Mouse (Mus musculus) ES-Bruce4 (cell line): Measurements from ENCODE around the gene Dnajb6.

Source experiments
- CTCF ChIP-seq: IDR thresholded peaks from one replicate; pipeline ENCODE4 v1.8.1; 2011; ENCODE audit warnings: low read depth, low read length
- EP300 ChIP-seq: IDR thresholded peaks from 2 replicates; pipeline ENCODE4 v1.6.1; 2011; ENCODE audit warnings: low read depth, low read length; ENCODE audit not compliant: insufficient read depth
- POLR2A ChIP-seq: IDR thresholded peaks from one replicate; pipeline ENCODE4 v1.8.1; 2011; ENCODE audit warnings: low read length; ENCODE audit not compliant: insufficient read depth

GRCm38 (mm10) chr5:29778029-29778428, 42.5 kb downstream of the Dnajb6 start:
- no peak for TF ChIP-seq CTCF
- TF ChIP-seq EP300 = no peak
- no peak for TF ChIP-seq POLR2A
